In genomic region chr12:116047440-116048377, GRCm38 (mm10) we compare ENCODE assay signal across 8 mouse cellular contexts. TPM values are rescaled to one million over a fixed set of nuclear protein-coding genes. Genes with fewer than 3 reads are reported as not detected.
DNase-seq lines count a peak whose midpoint lies in the region; ATAC-seq and TF ChIP-seq lines count a peak whose summit lies in the region.

Gene Zfp386, plus strand, starts transcription at chr12:116047724.

- H3K79me2 ChIP-seq in C2C12 (ENCODE audit: control insufficient read depth, insufficient read depth) (peaks cover 51% of the 10 kb centered on the region), myocyte (ENCODE audit: control insufficient read depth, insufficient read depth) (peaks cover 47% of the 10 kb centered on the region)
- H3K79me2 ChIP-seq in liver, adult 2 months (ENCODE audit: control insufficient read depth, insufficient read depth, low read length) = peaks cover 18% of the 10 kb centered on the region; the same call in 1 of the 2 replicates

- peak; percentile 99 for ATAC-seq in heart, embryonic 11.5 days (replicated peaks; ENCODE audit: insufficient number of reproducible peaks, low FRiP score, low TSS enrichment)
- peak; percentile 100 for ATAC-seq in kidney, embryonic 16.5 days (ENCODE audit: low FRiP score, low TSS enrichment)

- H3K27me3 ChIP-seq in C2C12 (ENCODE audit: control insufficient read depth, insufficient read depth, insufficient read length) (no peaks in the 10 kb centered on the region), myocyte (ENCODE audit: control insufficient read depth, insufficient read depth, insufficient read length) (no peaks in the 10 kb centered on the region)
- no peaks in the 10 kb centered on the region for H3K27me3 ChIP-seq in erythroblast, embryonic 14.5 days (ENCODE audit: control insufficient read depth)
- H3K27me3 ChIP-seq in heart, embryonic 11.5 days (ENCODE audit: control insufficient read depth, insufficient read depth, low read length) = no peaks in the 10 kb centered on the region
- no peaks in the 10 kb centered on the region for H3K27me3 ChIP-seq in kidney, embryonic 16.5 days (ENCODE audit: insufficient read depth, low read length)
- H3K27me3 ChIP-seq in liver, adult 2 months (ENCODE audit: control insufficient read depth, insufficient read depth, low read length) = no peaks in the 10 kb centered on the region
- H3K27me3 ChIP-seq in splenic B cell, adult 2 months (ENCODE audit: control insufficient read depth, insufficient read depth, low read length, poor library complexity, severe bottlenecking) = no peaks in the 10 kb centered on the region

- H3K4me2 ChIP-seq in heart, embryonic 11.5 days = peak within 1 kb of the TSS; percentile 72
- peak within 1 kb of the TSS; percentile 76 for H3K4me2 ChIP-seq in kidney, embryonic 16.5 days (replicated peaks; ENCODE audit: low read depth, low read length)
- peak within 1 kb of the TSS; percentile 98 for H3K4me2 ChIP-seq in myocyte (ENCODE audit: low read depth)

- H3K4me3 ChIP-seq in C2C12 (ENCODE audit: insufficient read depth, poor library complexity, severe bottlenecking) = peak within 1 kb of the TSS; percentile 74
- H3K4me3 ChIP-seq in erythroblast, embryonic 14.5 days (replicated peaks) = peak within 1 kb of the TSS; percentile 74
- H3K4me3 ChIP-seq in heart, embryonic 11.5 days (ENCODE audit: low read depth, low read length) = peak within 1 kb of the TSS; percentile 85
- peak within 1 kb of the TSS; percentile 83 for H3K4me3 ChIP-seq in kidney, embryonic 16.5 days (ENCODE audit: low read length)
- H3K4me3 ChIP-seq in liver, adult 2 months (ENCODE audit: insufficient read depth, low read depth, low read length) = peak within 1 kb of the TSS; percentile 67
- H3K4me3 ChIP-seq in myocyte = peak within 1 kb of the TSS; percentile 70

- H3K9ac ChIP-seq in heart, embryonic 11.5 days (ENCODE audit: low read depth, low read length) = peak within 1 kb of the TSS; percentile 94
- H3K9ac ChIP-seq in kidney, embryonic 16.5 days (replicated peaks; ENCODE audit: low read length) = peak within 1 kb of the TSS; percentile 96
- peak within 1 kb of the TSS; percentile 77 for H3K9ac ChIP-seq in liver, adult 2 months (ENCODE audit: low read depth, low read length)

- DNase-seq in brain, embryonic 14.5 days (ENCODE audit: low read depth) = peak; percentile 99
- DNase-seq in liver, adult 2 months (ENCODE audit: extremely low read depth, low read depth, low spot score) = peak; percentile 97
- peak; percentile 97 for DNase-seq in splenic B cell, adult 2 months (ENCODE audit: low read depth, low spot score)

- peak; percentile 36; the same call in 1 of the 2 replicates for TF ChIP-seq POLR2A in brain, embryonic 14.5 days (IDR thresholded peaks at IDR 0.05; ENCODE audit: borderline replicate concordance, extremely low read depth, insufficient read depth, insufficient read length, poor library complexity, severe bottlenecking)
- TF ChIP-seq POLR2A in liver, adult 2 months (IDR thresholded peaks at IDR 0.05; ENCODE audit: extremely low read depth, insufficient read depth, low read length) = 0 out of 2 replicates have a peak, but pooled peaks have one; percentile 20
- TF ChIP-seq POLR2A in myocyte (IDR thresholded peaks at IDR 0.05; ENCODE audit: insufficient read length, low read depth) = peak; percentile 69

- WGBS in heart, embryonic 11.5 days (ENCODE audit: insufficient replicate concordance) = 1% methylated on average over 55 of the region's 55 CpGs
- WGBS in kidney, embryonic 16.5 days = 1% methylated on average over 55 of the region's 55 CpGs
- WGBS in liver, adult 2 months = under 1% methylated on average over 55 of the region's 55 CpGs

- TF ChIP-seq CTCF in C2C12 (IDR thresholded peaks at IDR 0.05; ENCODE audit: control insufficient read depth, insufficient read depth, insufficient read length) = no peak
- TF ChIP-seq CTCF in brain, embryonic 14.5 days (IDR thresholded peaks at IDR 0.05; ENCODE audit: borderline replicate concordance, extremely low read depth, insufficient read depth, insufficient read length) = 0 out of 2 replicates have a peak, but pooled peaks have one; percentile 14
- TF ChIP-seq CTCF in liver, adult 2 months (IDR thresholded peaks at IDR 0.05; ENCODE audit: low read depth, low read length) = no peak

- peak within 1 kb of the TSS; percentile 95 for H3K27ac ChIP-seq in heart, embryonic 11.5 days (ENCODE audit: low read depth, low read length)
- H3K27ac ChIP-seq in kidney, embryonic 16.5 days (ENCODE audit: low read length) = peak within 1 kb of the TSS; percentile 98
- H3K27ac ChIP-seq in liver, adult 2 months (replicated peaks; ENCODE audit: insufficient read depth, low read depth, low read length) = peak within 1 kb of the TSS; percentile 89

- H3K79me3 ChIP-seq in C2C12 (ENCODE audit: low read depth) = peaks cover 48% of the 10 kb centered on the region

- H3ac ChIP-seq in C2C12 (ENCODE audit: control insufficient read depth, insufficient read length, low read depth) (peak within 1 kb of the TSS; percentile 86), myocyte (ENCODE audit: control insufficient read depth, insufficient read length) (peak within 1 kb of the TSS; percentile 96)

- H3K9me3 ChIP-seq in erythroblast, embryonic 14.5 days (ENCODE audit: control insufficient read depth, low read length) = no peaks in the 10 kb centered on the region
- H3K9me3 ChIP-seq in heart, embryonic 11.5 days (replicated peaks; ENCODE audit: control insufficient read depth, low read length) = no peaks in the 10 kb centered on the region
- no peaks in the 10 kb centered on the region for H3K9me3 ChIP-seq in kidney, embryonic 16.5 days (ENCODE audit: low read length)

- peaks cover 8% of the 10 kb centered on the region for H3K4me1 ChIP-seq in erythroblast, embryonic 14.5 days (ENCODE audit: control insufficient read depth)
- H3K4me1 ChIP-seq in heart, embryonic 11.5 days (ENCODE audit: control insufficient read depth, insufficient read depth, low read length) = peaks cover 8% of the 10 kb centered on the region
- peaks cover 17% of the 10 kb centered on the region for H3K4me1 ChIP-seq in kidney, embryonic 16.5 days (ENCODE audit: insufficient read depth, low read length)
- peaks cover 3% of the 10 kb centered on the region; the same call in 1 of the 2 replicates for H3K4me1 ChIP-seq in liver, adult 2 months (ENCODE audit: control insufficient read depth, insufficient read depth, low read length)

- H3K36me3 ChIP-seq in C2C12 (ENCODE audit: control insufficient read depth, insufficient read depth) (peaks cover 14% of the 10 kb centered on the region), myocyte (ENCODE audit: control insufficient read depth, insufficient read depth) (no peaks in the 10 kb centered on the region)
- no peaks in the 10 kb centered on the region for H3K36me3 ChIP-seq in erythroblast, embryonic 14.5 days (ENCODE audit: control insufficient read depth)
- no peaks in the 10 kb centered on the region for H3K36me3 ChIP-seq in heart, embryonic 11.5 days (ENCODE audit: control insufficient read depth, insufficient read depth, low read length)
- H3K36me3 ChIP-seq in kidney, embryonic 16.5 days (ENCODE audit: insufficient read depth, low read length) = peaks cover 10% of the 10 kb centered on the region; the same call in 1 of the 2 replicates
- H3K36me3 ChIP-seq in liver, adult 2 months (ENCODE audit: control insufficient read depth, insufficient read depth, low read length) = no peaks in the 10 kb centered on the region; the same call in 1 of the 2 replicates
- H3K36me3 ChIP-seq in splenic B cell, adult 2 months (ENCODE audit: control insufficient read depth, insufficient read depth, low read length, poor library complexity, severe bottlenecking) = no peaks in the 10 kb centered on the region

TF ChIP-seq in C2C12, 6 proteins besides CTCF, POLR2A, EP300 and RAD21:
- TF ChIP-seq CEBPB (IDR thresholded peaks at IDR 0.05; ENCODE audit: low read depth) (peak; percentile 58), MAX (IDR thresholded peaks at IDR 0.05) (peak; percentile 81), FOSL1 (IDR thresholded peaks at IDR 0.05; ENCODE audit: insufficient read depth, low read length, poor library complexity, severe bottlenecking) (no peak)

TF ChIP-seq in myocyte, 11 proteins besides CTCF, POLR2A, EP300 and RAD21:
- no peak for TF ChIP-seq MYOD1 (IDR thresholded peaks at IDR 0.05; ENCODE audit: control insufficient read depth in 1 of 3, insufficient read length in 2 of 3, low read depth in 2 of 3)
- peak; percentile 73 for TF ChIP-seq POLR2AphosphoS2 (IDR thresholded peaks at IDR 0.05; ENCODE audit: insufficient read length, low read depth)
- TF ChIP-seq CEBPB (IDR thresholded peaks at IDR 0.05; ENCODE audit: insufficient read depth, poor library complexity, severe bottlenecking) = 0 out of 2 replicates have a peak, but pooled peaks have one; percentile 12
- peak in 1 of 3 experiments; percentile 23 for TF ChIP-seq MYOG (IDR thresholded peaks at IDR 0.05; ENCODE audit: control insufficient read depth in 1 of 3, insufficient read depth in 1 of 3, insufficient read length in 2 of 3, low read depth in 2 of 3)
- TF ChIP-seq TCF3 (IDR thresholded peaks at IDR 0.05; ENCODE audit: insufficient read length, low read depth) = no peak
- peak; percentile 13 for TF ChIP-seq MAX (IDR thresholded peaks at IDR 0.05; ENCODE audit: low read depth)
- TF ChIP-seq E2F4 (IDR thresholded peaks at IDR 0.05; ENCODE audit: insufficient read depth) = peak; percentile 17
- no peak for TF ChIP-seq REST (IDR thresholded peaks at IDR 0.05; ENCODE audit: insufficient read depth, insufficient read length)

RNA-seq across cellular contexts. Expression of gene Zfp386, which starts in this region (rescaled TPM):
- polyA plus RNA-seq in C2C12 (2012; fragmentation: generic; extraction: Trizol) = 6.6 TPM
- 38.3 and 38.4 TPM in 2 replicates for polyA plus RNA-seq in brain, embryonic 14.5 days (2012; rRNA removed)
- 0.01 TPM in 1 of 2 replicates, not detected in the other for polyA plus RNA-seq in erythroblast, embryonic 14.5 days (2012)
- 31.2 and 34.7 TPM in 2 replicates for polyA plus RNA-seq in heart, embryonic 11.5 days (2014; fragmentation: Nextera tagmentation; extraction: Ambion mirVana)
- 46.9 and 51.8 TPM in 2 replicates for polyA plus RNA-seq in kidney, embryonic 16.5 days (2015; fragmentation: Nextera tagmentation; extraction: Ambion mirVana)
- total RNA-seq in liver, adult 2 months (2014; rRNA removed) = 11.1 and 15.3 TPM in 2 replicates
- 2.5 and 2.7 TPM in 2 replicates for polyA plus RNA-seq in liver, adult 2 months (2012; rRNA removed)
- 14.5 TPM for polyA plus RNA-seq in myocyte (2012; fragmentation: generic; extraction: Trizol)

Comparison
In these comparisons a context has a peak if more than half of its experiments do, and no peak if none do; other contexts are left out.
1. Peak in every context shown above with its lines: DNase-seq, ATAC-seq, H3K4me3 ChIP-seq and H3K27ac ChIP-seq.